Mouse (Mus musculus): ENCODE results near the gene Gm12216.

DNA sequence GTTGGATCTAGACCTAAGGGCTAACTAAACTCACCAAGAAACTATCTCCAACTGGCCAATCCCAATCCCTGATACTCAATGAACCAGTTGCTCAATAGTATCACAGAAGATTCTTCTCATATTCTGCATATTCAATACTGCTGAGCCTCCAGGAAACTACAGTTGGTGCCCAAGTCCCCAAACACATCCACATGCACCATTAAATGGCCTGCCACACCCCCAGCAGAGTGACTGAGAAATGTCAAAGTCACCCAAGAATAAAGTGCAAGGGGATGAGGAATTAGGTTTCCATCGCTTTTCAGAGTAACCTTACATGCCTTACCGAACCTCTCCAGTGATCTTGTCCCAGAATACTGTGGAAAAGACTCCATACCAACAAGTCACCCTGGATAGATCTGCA lies 31.2 kb upstream of the Gm12216 start:
- TF ChIP-seq POLR2A (IDR thresholded peaks at IDR 0.05; ENCODE audit: insufficient read length, low read depth) (no peak), REST (IDR thresholded peaks at IDR 0.05; ENCODE audit: insufficient read depth, insufficient read length) (no peak), TCF3 (IDR thresholded peaks at IDR 0.05; ENCODE audit: insufficient read length, low read depth) (no peak), CEBPB (IDR thresholded peaks at IDR 0.05; ENCODE audit: insufficient read depth, poor library complexity, severe bottlenecking) (no peak), USF1 (IDR thresholded peaks at IDR 0.05; ENCODE audit: low read depth) (no peak)

All from myocyte (in vitro differentiated cells).